8 mouse cellular contexts compared by ENCODE assay signal in genomic region chr3:38886061-38886821, GRCm38 (mm10). TPM values are rescaled to one million over a fixed set of nuclear protein-coding genes. Genes with fewer than 3 reads are reported as not detected.
DNase-seq lines count a peak whose midpoint lies in the region; ATAC-seq and TF ChIP-seq lines count a peak whose summit lies in the region.

No protein-coding gene starts in this region.

- H3K9ac ChIP-seq in intestine, embryonic 15.5 days = peak overlapping the region; percentile 78
- H3K9ac ChIP-seq in lung, embryonic 16.5 days (ENCODE audit: low read length) = peak overlapping the region; percentile 71
- peak overlapping the region; percentile 86 for H3K9ac ChIP-seq in stomach, embryonic 14.5 days (replicated peaks; ENCODE audit: low read depth, low read length)

- TF ChIP-seq POLR2A in spleen, adult 2 months (IDR thresholded peaks at IDR 0.05; ENCODE audit: low read depth, low read length) = no peak

- no peaks in the 10 kb centered on the region for H3K36me3 ChIP-seq in spleen, adult 2 months (ENCODE audit: control insufficient read depth, insufficient read depth, low read length)
- H3K36me3 ChIP-seq in intestine, embryonic 15.5 days = peaks cover 4% of the 10 kb centered on the region; the same call in 1 of the 2 replicates
- H3K36me3 ChIP-seq in lung, embryonic 16.5 days (ENCODE audit: control insufficient read depth, insufficient read depth, low read length) = peaks cover 21% of the 10 kb centered on the region
- H3K36me3 ChIP-seq in stomach, embryonic 14.5 days (ENCODE audit: control insufficient read depth, insufficient read depth, low read length) = peaks cover 11% of the 10 kb centered on the region

- no peaks in the 10 kb centered on the region for H3K9me3 ChIP-seq in intestine, embryonic 15.5 days
- H3K9me3 ChIP-seq in lung, embryonic 16.5 days (ENCODE audit: control insufficient read depth, low read length) = no peaks in the 10 kb centered on the region
- no peaks in the 10 kb centered on the region for H3K9me3 ChIP-seq in stomach, embryonic 14.5 days (ENCODE audit: control insufficient read depth, low read depth, low read length)

- H3K4me1 ChIP-seq in spleen, adult 2 months (ENCODE audit: control insufficient read depth, insufficient read depth, insufficient read length) = peaks cover 15% of the 10 kb centered on the region
- H3K4me1 ChIP-seq in intestine, embryonic 15.5 days (replicated peaks) = peaks cover 13% of the 10 kb centered on the region; the same call in 1 of the 2 replicates
- peaks cover 20% of the 10 kb centered on the region for H3K4me1 ChIP-seq in lung, embryonic 16.5 days (replicated peaks; ENCODE audit: control insufficient read depth, insufficient read depth, low read length)
- 0 out of 2 replicates have a peak, but pooled peaks cover 2% of the 10 kb centered on the region for H3K4me1 ChIP-seq in stomach, embryonic 14.5 days (ENCODE audit: control insufficient read depth, insufficient read depth, low read length)

- peaks cover 17% of the 10 kb centered on the region for H3K27me3 ChIP-seq in spleen, adult 2 months (ENCODE audit: control insufficient read depth, insufficient read depth, low read length)
- H3K27me3 ChIP-seq in intestine, embryonic 15.5 days (replicated peaks) = peaks cover 15% of the 10 kb centered on the region
- H3K27me3 ChIP-seq in lung, embryonic 16.5 days (ENCODE audit: control insufficient read depth, insufficient read depth, low read depth, low read length) = peaks cover 6% of the 10 kb centered on the region
- no peaks in the 10 kb centered on the region; the same call in 1 of the 2 replicates for H3K27me3 ChIP-seq in stomach, embryonic 14.5 days (ENCODE audit: control insufficient read depth, insufficient read depth, low read length)

- no peak; the same call in 1 of the 2 replicates for ATAC-seq in intestine, embryonic 15.5 days
- ATAC-seq in lung, embryonic 16.5 days (ENCODE audit: low read depth) = peak; percentile 45
- ATAC-seq in stomach, embryonic 14.5 days (ENCODE audit: insufficient number of reproducible peaks, insufficient read depth, low FRiP score, low read depth) = no peak

- intact Hi-C loops in gastrocnemius, postnatal 36 days (cut with DNase I) = loop anchor here (5.0 kb wide), 2 partner anchors 336 to 1556 kb away; no protein-coding TSS in a partner anchor

- 2% methylated on average over 60 of the region's 60 CpGs for WGBS in spleen, adult 2 months
- under 1% methylated on average over 60 of the region's 60 CpGs for WGBS in intestine, embryonic 15.5 days
- WGBS in lung, embryonic 16.5 days = under 1% methylated on average over 60 of the region's 60 CpGs
- under 1% methylated on average over 60 of the region's 60 CpGs for WGBS in stomach, embryonic 14.5 days

- H3K4me2 ChIP-seq in intestine, embryonic 15.5 days (replicated peaks) = peak overlapping the region; percentile 92
- peak overlapping the region; percentile 98 for H3K4me2 ChIP-seq in lung, embryonic 16.5 days (ENCODE audit: low read depth, low read length)
- H3K4me2 ChIP-seq in stomach, embryonic 14.5 days (replicated peaks; ENCODE audit: low read depth, low read length) = peak overlapping the region; percentile 91

- H3K27ac ChIP-seq in spleen, adult 2 months (ENCODE audit: insufficient read depth, low read length) = peak overlapping the region; percentile 27; the same call in 1 of the 2 replicates
- peak overlapping the region; percentile 89 for H3K27ac ChIP-seq in intestine, embryonic 15.5 days
- peak overlapping the region; percentile 94 for H3K27ac ChIP-seq in lung, embryonic 16.5 days (ENCODE audit: low read length)
- H3K27ac ChIP-seq in stomach, embryonic 14.5 days (ENCODE audit: low read length) = peak overlapping the region; percentile 96

- peak overlapping the region; percentile 63 for H3K4me3 ChIP-seq in spleen, adult 2 months (ENCODE audit: extremely low read depth, insufficient read depth, insufficient read length)
- peak overlapping the region; percentile 76 for H3K4me3 ChIP-seq in intestine, embryonic 15.5 days (replicated peaks)
- peak overlapping the region; percentile 77 for H3K4me3 ChIP-seq in lung, embryonic 16.5 days (ENCODE audit: low read length)
- peak overlapping the region; percentile 84 for H3K4me3 ChIP-seq in stomach, embryonic 14.5 days (ENCODE audit: low read depth, low read length)

- TF ChIP-seq CTCF in spleen, adult 2 months (IDR thresholded peaks at IDR 0.05; ENCODE audit: extremely low read depth, insufficient read depth, insufficient read length, insufficient replicate concordance) = no peak

- peak; percentile 25 for DNase-seq in adrenal gland, adult 8-10 months
- DNase-seq in adrenal gland, adult 2 months = no peak
- DNase-seq in spleen, adult 2 months (ENCODE audit: low read depth in 1 of 2, low spot score in 2 of 2) = no peak
- no peak for DNase-seq in spleen, postnatal 36 days (ENCODE audit: low spot score in 2 of 2)
- peak; percentile 12 to 50 for DNase-seq in gastrocnemius, postnatal 36 days

RNA-seq across cellular contexts. Expression of gene Fat4, which starts 0.5 kb away (rescaled TPM):
- total RNA-seq in adrenal gland, adult 8-10 months (2022) = 10 to 100 TPM in 3 of 4 experiments, 1 to 10 TPM in 1; 8.7 to 20.2 (median 13.7) TPM
- 10 to 100 TPM; 12.1 to 16.8 TPM for total RNA-seq in adrenal gland, adult 2 months (2021)
- 2.6 and 4.5 TPM in 2 replicates for polyA plus RNA-seq in adrenal gland, adult 2 months (2012; rRNA removed)
- 0.83 and 0.90 TPM in 2 replicates for polyA plus RNA-seq in spleen, adult 2 months (2012; rRNA removed)
- 1 to 10 TPM; 2.4 to 2.9 TPM for total RNA-seq in gastrocnemius, postnatal 36 days (2021)
- polyA plus RNA-seq in intestine, embryonic 15.5 days (2015; fragmentation: Nextera tagmentation; extraction: Ambion mirVana) = 5.1 and 5.3 TPM in 2 replicates
- 4.6 and 4.7 TPM in 2 replicates for polyA plus RNA-seq in lung, embryonic 16.5 days (2015; fragmentation: Nextera tagmentation; extraction: Ambion mirVana)
- polyA plus RNA-seq in stomach, embryonic 14.5 days (2014; fragmentation: Nextera tagmentation; extraction: Ambion mirVana) = 21.6 and 22.9 TPM in 2 replicates

Comparison
In these comparisons a context has a peak if more than half of its experiments do, and no peak if none do; other contexts are left out.
1. DNase-seq: peak in adrenal gland, adult 8-10 months (single experiment) and gastrocnemius, postnatal 36 days (2 of 2); none in adrenal gland, adult 2 months (single experiment), spleen, adult 2 months (0 of 2) and spleen, postnatal 36 days (0 of 2).
2. H3K27ac ChIP-seq: peak in every context shown above with its lines; median percentile 96 in stomach, embryonic 14.5 days; 94 in lung, embryonic 16.5 days; 89 in intestine, embryonic 15.5 days; 27 in spleen, adult 2 months.
3. Peak in every context shown above with its lines, with median percentiles within 50 percentile points of each other: H3K4me3 ChIP-seq, H3K4me2 ChIP-seq and H3K9ac ChIP-seq.